Mouse (Mus musculus) mesoderm, embryonic 11.5 days (tissue): ENCODE measurements around the gene Syce2.
A peak's percentile ranks its signal among the peaks of the same experiment; 100 is the strongest.

Experiments
- DNase-seq: peaks from one replicate; pipeline ENCODE4 v3.0.0-alpha.2; 2012; ENCODE audit warnings: low read depth, low spot score

Gene Syce2

GRCm38 (mm10) chr8:84844397-84845070 lies 27.4 kb upstream of the Syce2 start:
- no peak for DNase-seq

GRCm38 (mm10) chr8:84845355-84846093 lies 26.4 kb upstream of the Syce2 start:
- no peak for DNase-seq

- DNase-seq, result no peak
Observed at GRCm38 (mm10) chr8:84846094-84846721, 25.7 kb upstream of the Syce2 start.

GRCm38 (mm10) chr8:84846722-84847572 lies 25.0 kb upstream of the Syce2 start, which contains the start of gene Calr:
Gene Calr, minus strand, starts transcription at chr8:84846934.
- DNase-seq, result peak; percentile 100

GRCm38 (mm10) chr8:84847684-84848435 lies 24.1 kb upstream of the Syce2 start:
- DNase-seq, result no peak

GRCm38 (mm10) chr8:84856434-84856833 lies 15.5 kb upstream of the Syce2 start:
- DNase-seq, result no peak

GRCm38 (mm10) chr8:84856864-84857441 lies 15.0 kb upstream of the Syce2 start, which contains the start of gene Farsa:
Gene Farsa, plus strand, starts transcription at chr8:84856989.
- DNase-seq, result peak; percentile 95

- DNase-seq, result peak; percentile 16
Observed at GRCm38 (mm10) chr8:84872309-84872965, 526 bp downstream of the Syce2 start.

- no peak for DNase-seq
Observed at GRCm38 (mm10) chr8:84873016-84873415, 1.1 kb downstream of the Syce2 start.

GRCm38 (mm10) chr8:84874339-84874738 lies 2.4 kb downstream of the Syce2 start:
- no peak for DNase-seq

GRCm38 (mm10) chr8:84877297-84878035 lies 5.6 kb downstream of the Syce2 start:
- no peak for DNase-seq

GRCm38 (mm10) chr8:84878915-84879314 lies 7.0 kb downstream of the Syce2 start:
- DNase-seq, result no peak

- no peak for DNase-seq
Observed at GRCm38 (mm10) chr8:84884728-84885127, 12.8 kb downstream of the Syce2 start.

GRCm38 (mm10) chr8:84888280-84888679 lies 16.4 kb downstream of the Syce2 start:
- no peak for DNase-seq

GRCm38 (mm10) chr8:84889141-84889540 lies 17.2 kb downstream of the Syce2 start:
- no peak for DNase-seq

- no peak for DNase-seq
Observed at GRCm38 (mm10) chr8:84892993-84893708, 21.2 kb downstream of the Syce2 start.

GRCm38 (mm10) chr8:84893709-84894134 lies 21.8 kb downstream of the Syce2 start, which contains the start of gene Gcdh:
Gene Gcdh, minus strand, starts transcription at chr8:84893921.
- DNase-seq, result peak; percentile 92

GRCm38 (mm10) chr8:84895963-84896362 lies 24.1 kb downstream of the Syce2 start:
- no peak for DNase-seq
